Mouse (Mus musculus) myocyte (in vitro differentiated cells): ENCODE results near the gene Wdtc1. TPM values are rescaled to one million over a fixed set of nuclear protein-coding genes. Genes with fewer than 3 reads are reported as not detected.

Source experiments
- H3K27me3 ChIP-seq: one replicate; pipeline ENCODE4 v1.6.1; 2011; ENCODE audit not compliant: control insufficient read depth, insufficient read depth, insufficient read length
- H3K36me3 ChIP-seq: one replicate; pipeline ENCODE4 v1.6.1; 2011; ENCODE audit not compliant: control insufficient read depth, insufficient read depth
- H3K4me2 ChIP-seq: one replicate; pipeline ENCODE4 v1.6.1; 2011; ENCODE audit warnings: low read depth, control low read depth
- H3K4me3 ChIP-seq: one replicate; pipeline ENCODE4 v1.5.1; 2011; ENCODE audit warnings: mild to moderate bottlenecking, control low read depth, moderate library complexity
- H3K79me2 ChIP-seq: one replicate; pipeline ENCODE4 v1.6.1; 2011; ENCODE audit not compliant: control insufficient read depth, insufficient read depth
- H3ac ChIP-seq: one replicate; pipeline ENCODE4 v1.6.1; 2011; ENCODE audit not compliant: control insufficient read depth, insufficient read length
- CEBPB ChIP-seq: IDR thresholded peaks from 2 replicates; pipeline ENCODE4 v1.6.1; 2011; ENCODE audit warnings: mild to moderate bottlenecking, moderate library complexity; ENCODE audit not compliant: poor library complexity, insufficient read depth, severe bottlenecking
- E2F4 ChIP-seq: IDR thresholded peaks from one replicate; pipeline ENCODE4 v1.6.1; 2011; ENCODE audit warnings: mild to moderate bottlenecking, control low read depth, moderate library complexity; ENCODE audit not compliant: insufficient read depth
- MAX ChIP-seq: IDR thresholded peaks from one replicate; pipeline ENCODE4 v1.6.1; 2011; ENCODE audit warnings: low read depth, mild to moderate bottlenecking, control low read depth
- MYOD1 ChIP-seq, 3 experiments: IDR thresholded peaks; one replicate each; pipeline ENCODE4 v1.6.1; 2011; ENCODE audit warnings: control low read depth in 2 of 3, low read depth in 2 of 3, mild to moderate bottlenecking in 2 of 3, moderate library complexity in 1 of 3; ENCODE audit not compliant: insufficient read length in 2 of 3, control insufficient read depth in 1 of 3
- MYOG ChIP-seq, 3 experiments: IDR thresholded peaks; one replicate each; pipeline ENCODE4 v1.6.1; 2011; ENCODE audit warnings: control low read depth in 2 of 3, low read depth in 2 of 3, mild to moderate bottlenecking in 2 of 3; ENCODE audit not compliant: insufficient read length in 2 of 3, control insufficient read depth in 1 of 3, insufficient read depth in 1 of 3
- POLR2A ChIP-seq: IDR thresholded peaks from one replicate; pipeline ENCODE4 v1.6.1; 2011; ENCODE audit warnings: low read depth, mild to moderate bottlenecking, control low read depth, moderate library complexity; ENCODE audit not compliant: insufficient read length
- POLR2AphosphoS2 ChIP-seq: IDR thresholded peaks from one replicate; pipeline ENCODE4 v1.6.1; 2011; ENCODE audit warnings: low read depth, control low read depth; ENCODE audit not compliant: insufficient read length
- REST ChIP-seq: IDR thresholded peaks from one replicate; pipeline ENCODE4 v1.6.1; 2011; ENCODE audit warnings: mild to moderate bottlenecking, control low read depth, moderate library complexity; ENCODE audit not compliant: insufficient read depth, insufficient read length
- SRF ChIP-seq: IDR thresholded peaks from one replicate; pipeline ENCODE4 v1.6.1; 2011; ENCODE audit warnings: low read depth; ENCODE audit not compliant: control insufficient read depth, insufficient read length
- TCF12 ChIP-seq: IDR thresholded peaks from one replicate; pipeline ENCODE4 v1.6.1; 2011; ENCODE audit warnings: mild to moderate bottlenecking, control low read depth; ENCODE audit not compliant: poor library complexity, insufficient read depth, severe bottlenecking
- TCF3 ChIP-seq: IDR thresholded peaks from one replicate; pipeline ENCODE4 v1.6.1; 2011; ENCODE audit warnings: low read depth, control low read depth; ENCODE audit not compliant: insufficient read length
- USF1 ChIP-seq: IDR thresholded peaks from one replicate; pipeline ENCODE4 v1.6.1; 2011; ENCODE audit warnings: low read depth, mild to moderate bottlenecking, control low read depth, moderate library complexity
- polyA plus RNA-seq: library from polyadenylated mRNA; unstranded; fragments of >200 nt; fragmentation: generic; extraction: Trizol; gene quantifications from one replicate; pipeline ENCODE4 v1.2.1, GENCODE M21; 2012; ENCODE audit warnings: missing spikeins

Wdtc1 gene
- polyA plus RNA-seq: 53.1 TPM

GRCm38 (mm10) chr4:133353367-133354365, at the start of gene Wdtc1:
Gene Wdtc1 (minus strand): TSS chr4:133353481.
- H3K27me3 ChIP-seq: no peaks in the 10 kb centered on the region
- H3K36me3 ChIP-seq: no peaks in the 10 kb centered on the region
- no peaks in the 10 kb centered on the region for H3K79me2 ChIP-seq
- H3ac ChIP-seq: no peak within 1 kb of the TSS
- no peak for TF ChIP-seq USF1
- TF ChIP-seq MAX: no peak
- TF ChIP-seq POLR2AphosphoS2: no peak
- no peak for TF ChIP-seq E2F4
- TF ChIP-seq TCF12: no peak
- no peak for TF ChIP-seq TCF3
- TF ChIP-seq MYOG (IDR thresholded peaks at IDR 0.05; ENCODE audit: control insufficient read depth in 1 of 3, insufficient read depth in 1 of 3, insufficient read length in 2 of 3, low read depth in 2 of 3): peak in 1 of 3 experiments; percentile 38
- no peak for TF ChIP-seq REST
- no peak for TF ChIP-seq SRF
- TF ChIP-seq MYOD1 (IDR thresholded peaks at IDR 0.05; ENCODE audit: control insufficient read depth in 1 of 3, insufficient read length in 2 of 3, low read depth in 2 of 3): no peak
- TF ChIP-seq CEBPB: peak; percentile 91
- peak; percentile 46 for TF ChIP-seq POLR2A
- peak within 1 kb of the TSS; percentile 55 for H3K4me2 ChIP-seq
- H3K4me3 ChIP-seq: no peak within 1 kb of the TSS

DNA sequence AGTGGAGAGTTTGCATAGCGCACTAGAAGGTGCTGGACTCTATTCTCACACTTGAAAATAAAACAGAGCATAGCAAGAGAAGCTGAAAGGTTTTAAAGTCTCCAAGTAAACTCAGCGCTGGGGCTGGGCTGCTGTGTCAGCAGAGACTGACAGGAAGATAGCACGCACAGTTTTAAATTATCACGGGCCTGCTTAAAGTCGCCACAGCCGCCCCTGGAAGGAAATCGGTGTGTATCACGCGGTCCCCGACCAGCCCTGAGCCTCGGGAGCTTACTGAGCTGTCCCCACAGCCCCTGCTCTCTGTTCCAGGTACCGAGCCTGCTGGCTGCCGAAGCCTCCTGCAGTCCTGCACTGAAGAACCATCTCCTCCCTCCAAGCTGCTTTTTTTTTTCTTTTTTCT, 48.7 kb upstream of the Wdtc1 start:
- H3K4me3 ChIP-seq: no peak overlapping the region
- no peak overlapping the region for H3K4me2 ChIP-seq

GRCm38 (mm10) chr4:133400098-133400497, 46.8 kb upstream of the Wdtc1 start:
- no peak overlapping the region for H3ac ChIP-seq
- no peaks in the 10 kb centered on the region for H3K36me3 ChIP-seq
- H3K27me3 ChIP-seq: no peaks in the 10 kb centered on the region
- no peak for TF ChIP-seq REST
- TF ChIP-seq TCF12: no peak
- TF ChIP-seq CEBPB: no peak
- no peak for TF ChIP-seq POLR2A
- TF ChIP-seq POLR2AphosphoS2: no peak
- no peak for TF ChIP-seq TCF3
- TF ChIP-seq SRF: no peak
- TF ChIP-seq USF1: no peak
- H3K79me2 ChIP-seq: peaks cover 23% of the 10 kb centered on the region
- peak overlapping the region; percentile 37 for H3K4me2 ChIP-seq
- H3K4me3 ChIP-seq: no peak overlapping the region

More for the DNA sequence above, 48.7 kb upstream of the Wdtc1 start:
- Histone ChIP-seq H3ac (no peak overlapping the region), H3K27me3 (no peaks in the 10 kb centered on the region), H3K79me2 (peaks cover 23% of the 10 kb centered on the region), H3K36me3 (no peaks in the 10 kb centered on the region)
- TF ChIP-seq TCF3 (no peak), MYOG (IDR thresholded peaks at IDR 0.05; ENCODE audit: control insufficient read depth in 1 of 3, insufficient read depth in 1 of 3, insufficient read length in 2 of 3, low read depth in 2 of 3) (no peak), E2F4 (no peak), USF1 (no peak), MAX (no peak), POLR2AphosphoS2 (no peak), TCF12 (no peak), SRF (no peak), REST (no peak)

DNA sequence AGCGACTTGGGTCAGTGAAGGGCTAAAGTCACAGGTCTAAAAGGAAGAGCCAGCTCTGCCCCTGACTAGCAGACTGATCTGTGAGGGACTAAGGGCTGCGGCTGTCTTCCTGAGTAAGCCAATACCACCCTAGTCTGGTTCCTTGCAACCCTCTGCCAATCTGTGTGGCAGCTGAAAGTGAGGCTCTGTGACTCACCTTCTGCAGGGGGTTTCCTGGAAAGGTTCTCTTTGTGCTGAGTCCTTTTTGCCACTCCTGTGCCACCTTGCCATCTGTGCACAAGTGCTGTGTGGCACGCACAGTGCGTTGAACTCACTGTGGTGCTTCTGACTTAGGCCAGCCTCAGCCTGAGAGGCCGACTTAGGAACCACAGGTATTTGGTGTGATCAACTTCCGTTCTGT, 46.2 kb upstream of the Wdtc1 start:
- Histone ChIP-seq H3ac (no peak overlapping the region), H3K4me2 (peak overlapping the region; percentile 37), H3K27me3 (no peaks in the 10 kb centered on the region), H3K79me2 (peaks cover 28% of the 10 kb centered on the region), H3K4me3 (no peak overlapping the region), H3K36me3 (no peaks in the 10 kb centered on the region)
- no peak for TF ChIP-seq USF1
- peak in 1 of 3 experiments; percentile 52 for TF ChIP-seq MYOG (IDR thresholded peaks at IDR 0.05; ENCODE audit: control insufficient read depth in 1 of 3, insufficient read depth in 1 of 3, insufficient read length in 2 of 3, low read depth in 2 of 3)
- no peak for TF ChIP-seq REST
- peak in 1 of 3 experiments; percentile 47 for TF ChIP-seq MYOD1 (IDR thresholded peaks at IDR 0.05; ENCODE audit: control insufficient read depth in 1 of 3, insufficient read length in 2 of 3, low read depth in 2 of 3)
- no peak for TF ChIP-seq MAX
- no peak for TF ChIP-seq POLR2AphosphoS2
- no peak for TF ChIP-seq CEBPB
- no peak for TF ChIP-seq TCF12
- TF ChIP-seq TCF3: no peak
